Mouse (Mus musculus) forebrain, embryonic 14.5 days (tissue): ENCODE measurements around the gene Snapc2. TPM values are rescaled to one million over a fixed set of nuclear protein-coding genes. Genes with fewer than 3 reads are reported as not detected.
"Not testable (repeated sequence)": the region's sequence is repeated elsewhere in the genome, so short reads cannot be mapped to it uniquely, and the experiment has no call there.

Experiments
- ATAC-seq: fragments of 200-750 bp; cut with Nextera tagmentation; 2 replicates; pipeline ENCODE4 v1.8.0; 2017; ENCODE audit warnings: mild to moderate bottlenecking, moderate library complexity
- DNase-seq: peaks from one replicate; pipeline ENCODE4 v3.0.0-alpha.2; 2015; ENCODE audit warnings: low spot score
- H3K27ac ChIP-seq: fragments of 300-500 bp; sonication (generic); 2 replicates; pipeline ENCODE4 v1.5.1; 2014; ENCODE audit warnings: low read depth, mild to moderate bottlenecking, control low read depth, low read length, moderate library complexity
- H3K27me3 ChIP-seq: fragments of 300-500 bp; sonication (generic); replicated peaks from 2 replicates; pipeline ENCODE4 v1.6.1; 2014; ENCODE audit warnings: low read length, control low read depth, mixed read lengths; ENCODE audit not compliant: control insufficient read depth, insufficient read depth
- H3K36me3 ChIP-seq: fragments of 300-500 bp; sonication (generic); 2 replicates; pipeline ENCODE4 v1.6.1; 2014; ENCODE audit warnings: low read length, control low read depth; ENCODE audit not compliant: control insufficient read depth, insufficient read depth
- H3K4me1 ChIP-seq: fragments of 300-500 bp; sonication (generic); 2 replicates; pipeline ENCODE4 v1.6.1; 2014; ENCODE audit warnings: antibody characterized with exemption, low read length, control low read depth; ENCODE audit not compliant: control insufficient read depth, insufficient read depth
- H3K4me2 ChIP-seq: fragments of 300-500 bp; sonication (generic); 2 replicates; pipeline ENCODE4 v1.6.1; 2014; ENCODE audit warnings: mild to moderate bottlenecking, control low read depth, low read length
- H3K4me3 ChIP-seq: fragments of 300-500 bp; sonication (generic); 2 replicates; pipeline ENCODE4 v1.5.1; 2014; ENCODE audit warnings: low read depth, low read length, control low read depth
- H3K9ac ChIP-seq: fragments of 300-500 bp; sonication (generic); 2 replicates; pipeline ENCODE4 v1.6.1; 2014; ENCODE audit warnings: mild to moderate bottlenecking, low read length, control low read depth, moderate library complexity
- H3K9me3 ChIP-seq: fragments of 300-500 bp; sonication (generic); replicated peaks from 2 replicates; pipeline ENCODE4 v1.6.1; 2016; ENCODE audit warnings: low read length, control low read depth, mixed read lengths; ENCODE audit not compliant: control insufficient read depth
- WGBS: fragments of 180-500 bp; shearing (Covaris S2); extraction: QIAGEN DNeasy Blood & Tissue Kit; methylation state at CpG from one replicate; pipeline ENCODE4 v1.1.7; 2014; 5-methylcytosine and 5-hydroxymethylcytosine counted together
- polyA plus RNA-seq: library from polyadenylated mRNA; unstranded; fragments of >200 nt; fragmentation: Nextera tagmentation; extraction: Ambion mirVana; gene quantifications from 2 replicates; pipeline ENCODE4 v1.2.1, GENCODE M21; 2014

The Snapc2 gene
- polyA plus RNA-seq, 1 experiment from 2014 or later: 59.9 TPM

GRCm38 (mm10) chr8:4247951-4248540, 4.8 kb upstream of the Snapc2 start, which contains the start of gene Tgfbr3l:
Tgfbr3l (plus strand) TSS chr8:4248214.
- no peaks in the 10 kb centered on the region for H3K27me3 ChIP-seq
- 77% methylated on average over 15 of the region's 15 CpGs for WGBS
- DNase-seq: no peak
- no peak for ATAC-seq
- H3K9me3 ChIP-seq: no peaks in the 10 kb centered on the region
- no peak within 1 kb of the TSS for H3K9ac ChIP-seq
- no peak within 1 kb of the TSS for H3K4me3 ChIP-seq
- H3K4me2 ChIP-seq: no peak within 1 kb of the TSS
- peaks cover 62% of the 10 kb centered on the region for H3K36me3 ChIP-seq
- no peaks in the 10 kb centered on the region for H3K4me1 ChIP-seq
- H3K27ac ChIP-seq: no peak within 1 kb of the TSS; the same call in 1 of the 2 replicates

GRCm38 (mm10) chr8:4249213-4249612, 3.7 kb upstream of the Snapc2 start:
- Histone ChIP-seq H3K9ac (no peak overlapping the region), H3K27ac (no peak overlapping the region; the same call in 1 of the 2 replicates), H3K4me2 (no peak overlapping the region), H3K27me3 (no peaks in the 10 kb centered on the region), H3K36me3 (peaks cover 51% of the 10 kb centered on the region), H3K4me3 (no peak overlapping the region), H3K4me1 (peaks cover 5% of the 10 kb centered on the region), H3K9me3 (no peaks in the 10 kb centered on the region)
- 17% methylated on average over 29 of the region's 29 CpGs for WGBS
- ATAC-seq (no peak), DNase-seq (no peak)

- H3K9me3 ChIP-seq: no peaks in the 10 kb centered on the region
- 33% methylated on average over 26 of the region's 26 CpGs for WGBS
- H3K27ac ChIP-seq: no peak overlapping the region
- no peak overlapping the region for H3K4me2 ChIP-seq
- peaks cover 50% of the 10 kb centered on the region for H3K36me3 ChIP-seq
- no peak overlapping the region for H3K9ac ChIP-seq
- ATAC-seq: peak; percentile 7; the same call in 1 of the 2 replicates
- no peaks in the 10 kb centered on the region for H3K27me3 ChIP-seq
- DNase-seq: peak; percentile 85
- no peak overlapping the region for H3K4me3 ChIP-seq
- peaks cover 7% of the 10 kb centered on the region for H3K4me1 ChIP-seq
These were observed 2.4 kb upstream of the Snapc2 start for GRCm38 (mm10) chr8:4250306-4250970.

GRCm38 (mm10) chr8:4252116-4252760, 642 bp upstream of the Snapc2 start:
- H3K4me3 ChIP-seq: peak overlapping the region; percentile 90
- peak overlapping the region; percentile 65; the same call in 1 of the 2 replicates for H3K27ac ChIP-seq
- peak overlapping the region; percentile 68 for H3K4me2 ChIP-seq
- H3K36me3 ChIP-seq: peaks cover 50% of the 10 kb centered on the region
- 41% methylated on average over 8 of the region's 8 CpGs for WGBS
- DNase-seq (no peak), ATAC-seq (no peak)
- peak overlapping the region; percentile 81; the same call in 1 of the 2 replicates for H3K9ac ChIP-seq
- no peaks in the 10 kb centered on the region for H3K27me3 ChIP-seq
- H3K4me1 ChIP-seq: peaks cover 15% of the 10 kb centered on the region
- H3K9me3 ChIP-seq: no peaks in the 10 kb centered on the region

GRCm38 (mm10) chr8:4254001-4254400, 1.1 kb downstream of the Snapc2 start:
- Histone ChIP-seq H3K4me1 (peaks cover 22% of the 10 kb centered on the region), H3K9me3 (no peaks in the 10 kb centered on the region), H3K4me3 (peak overlapping the region; percentile 90; the same call in 1 of the 2 replicates), H3K4me2 (peak overlapping the region; percentile 68), H3K27ac (peak overlapping the region; percentile 92; the same call in 1 of the 2 replicates), H3K9ac (peak overlapping the region; percentile 32; the same call in 1 of the 2 replicates), H3K27me3 (no peaks in the 10 kb centered on the region), H3K36me3 (peaks cover 42% of the 10 kb centered on the region)
- 39% methylated on average over 6 of the region's 6 CpGs for WGBS
- DNase-seq (peak; percentile 89), ATAC-seq (no peak)

GRCm38 (mm10) chr8:4255471-4255870, 2.6 kb downstream of the Snapc2 start:
- not testable (repeated sequence) for DNase-seq

GRCm38 (mm10) chr8:4256911-4257310, 4.0 kb downstream of the Snapc2 start:
- Histone ChIP-seq H3K27me3 (no peaks in the 10 kb centered on the region), H3K4me2 (peak overlapping the region; percentile 74), H3K9ac (peak overlapping the region; percentile 96), H3K9me3 (no peaks in the 10 kb centered on the region), H3K4me1 (peaks cover 25% of the 10 kb centered on the region), H3K27ac (peak overlapping the region; percentile 97; the same call in 1 of the 2 replicates), H3K4me3 (peak overlapping the region; percentile 93), H3K36me3 (peaks cover 55% of the 10 kb centered on the region)
- ATAC-seq (no peak), DNase-seq (peak; percentile 46)
- 48% methylated on average over 4 of the region's 4 CpGs for WGBS

More at GRCm38 (mm10) chr8:4255471-4255870, 2.6 kb downstream of the Snapc2 start:
- not testable (repeated sequence) for H3K27ac ChIP-seq, H3K4me3 ChIP-seq, ATAC-seq, H3K9me3 ChIP-seq, H3K27me3 ChIP-seq, H3K9ac ChIP-seq, H3K4me2 ChIP-seq
- peaks cover 25% of the 10 kb centered on the region for H3K4me1 ChIP-seq
- 89% methylated on average over 7 of the region's 7 CpGs for WGBS
- H3K36me3 ChIP-seq: peaks cover 43% of the 10 kb centered on the region

GRCm38 (mm10) chr8:4257350-4257749, 4.5 kb downstream of the Snapc2 start:
- H3K9me3 ChIP-seq: no peaks in the 10 kb centered on the region
- H3K36me3 ChIP-seq: peaks cover 60% of the 10 kb centered on the region
- H3K4me1 ChIP-seq: peaks cover 25% of the 10 kb centered on the region
- H3K27ac ChIP-seq: peak overlapping the region; percentile 97
- no peak for DNase-seq
- 70% methylated on average over 4 of the region's 4 CpGs for WGBS
- H3K4me3 ChIP-seq: peak overlapping the region; percentile 93
- ATAC-seq: no peak
- no peaks in the 10 kb centered on the region for H3K27me3 ChIP-seq
- H3K9ac ChIP-seq: peak overlapping the region; percentile 96
- peak overlapping the region; percentile 74 for H3K4me2 ChIP-seq
